Mouse (Mus musculus): ENCODE results near the gene Dab2. TPM values are rescaled to one million over a fixed set of nuclear protein-coding genes. Genes with fewer than 3 reads are reported as not detected.

Dab2 gene
- polyA plus RNA-seq, 1 experiment, result not detected

DNA sequence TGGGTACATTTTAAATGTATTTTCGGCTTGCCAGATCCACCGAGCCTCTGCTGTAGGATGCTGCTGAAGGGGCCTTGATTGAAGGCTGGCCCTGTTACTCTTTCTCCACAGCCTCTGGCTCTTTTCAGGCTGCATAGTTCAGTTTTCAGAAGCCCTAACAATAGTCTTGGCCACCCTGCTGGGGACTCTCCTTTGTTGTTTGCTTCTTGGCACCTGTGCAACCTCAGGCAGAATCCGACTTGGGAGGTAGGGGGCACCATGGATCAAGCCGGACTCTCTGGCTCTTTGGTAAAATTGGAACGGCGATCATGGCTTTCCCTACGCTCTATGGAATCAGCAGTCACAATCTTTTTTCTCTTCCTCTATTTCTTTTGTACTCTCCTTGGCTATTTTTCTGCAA, 132.2 kb downstream of the Dab2 start:
- no peaks in the 10 kb centered on the region for H3K27me3 ChIP-seq (ENCODE audit: control insufficient read depth)

DNA sequence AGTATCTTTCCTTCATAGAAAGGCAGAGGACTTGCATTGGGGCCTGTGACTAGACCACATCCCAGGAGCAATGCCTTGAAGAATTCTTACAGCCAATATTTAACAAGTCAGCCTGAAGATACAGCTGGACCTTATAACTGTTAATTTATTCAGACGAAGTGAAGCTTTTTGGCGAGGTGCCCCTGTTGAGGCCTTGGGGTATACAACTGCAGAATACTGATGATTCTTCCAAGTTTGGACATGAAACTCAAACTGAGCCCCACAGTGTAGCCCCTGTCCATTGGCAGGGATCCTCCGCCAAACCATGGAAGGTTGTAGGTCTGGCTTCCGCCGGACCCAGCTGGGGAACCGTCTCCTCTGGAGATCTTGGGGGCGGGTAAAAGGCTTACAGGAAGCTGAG, 132.8 kb downstream of the Dab2 start:
- H3K36me3 ChIP-seq (ENCODE audit: control insufficient read depth), result no peaks in the 10 kb centered on the region
- no peak for TF ChIP-seq TAL1 (IDR thresholded peaks at IDR 0.05; ENCODE audit: low read length)
- no peak for TF ChIP-seq GATA1 (IDR thresholded peaks at IDR 0.05; ENCODE audit: low read length)
- H3K4me3 ChIP-seq (replicated peaks), result no peak overlapping the region
- no peaks in the 10 kb centered on the region for H3K27me3 ChIP-seq (ENCODE audit: control insufficient read depth)
- no peaks in the 10 kb centered on the region for H3K4me1 ChIP-seq (ENCODE audit: control insufficient read depth)
- no peaks in the 10 kb centered on the region for H3K9me3 ChIP-seq (ENCODE audit: control insufficient read depth, low read length)

More for the DNA sequence above, 132.2 kb downstream of the Dab2 start:
- no peak for TF ChIP-seq GATA1 (IDR thresholded peaks at IDR 0.05; ENCODE audit: low read length)
- TF ChIP-seq TAL1 (IDR thresholded peaks at IDR 0.05; ENCODE audit: low read length), result no peak
- H3K36me3 ChIP-seq (ENCODE audit: control insufficient read depth), result no peaks in the 10 kb centered on the region
- H3K4me3 ChIP-seq (replicated peaks), result no peak overlapping the region
- no peaks in the 10 kb centered on the region for H3K4me1 ChIP-seq (ENCODE audit: control insufficient read depth)
- H3K9me3 ChIP-seq (ENCODE audit: control insufficient read depth, low read length), result no peaks in the 10 kb centered on the region

DNA sequence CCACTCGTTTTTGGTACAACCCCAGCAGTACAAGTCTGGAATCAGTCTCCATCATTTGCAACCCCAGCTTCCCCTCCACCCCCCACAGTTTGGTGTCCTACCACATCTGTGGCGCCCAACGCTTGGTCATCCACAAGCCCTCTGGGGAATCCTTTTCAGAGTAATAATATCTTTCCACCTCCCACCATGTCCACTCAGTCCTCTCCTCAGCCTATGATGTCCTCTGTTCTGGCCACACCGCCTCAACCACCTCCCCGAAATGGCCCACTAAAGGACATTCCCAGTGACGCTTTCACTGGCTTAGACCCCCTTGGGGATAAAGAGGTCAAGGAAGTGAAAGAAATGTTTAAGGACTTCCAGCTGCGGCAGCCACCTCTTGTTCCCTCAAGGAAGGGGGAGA, 135.7 kb downstream of the Dab2 start:
- no peaks in the 10 kb centered on the region for H3K27me3 ChIP-seq (ENCODE audit: control insufficient read depth)
- H3K4me3 ChIP-seq (replicated peaks), result no peak overlapping the region
- TF ChIP-seq GATA1 (IDR thresholded peaks at IDR 0.05; ENCODE audit: low read length) (no peak), TAL1 (IDR thresholded peaks at IDR 0.05; ENCODE audit: low read length) (no peak)
- H3K9me3 ChIP-seq (ENCODE audit: control insufficient read depth, low read length), result no peaks in the 10 kb centered on the region
- no peaks in the 10 kb centered on the region for H3K4me1 ChIP-seq (ENCODE audit: control insufficient read depth)
- H3K36me3 ChIP-seq (ENCODE audit: control insufficient read depth), result no peaks in the 10 kb centered on the region

DNA sequence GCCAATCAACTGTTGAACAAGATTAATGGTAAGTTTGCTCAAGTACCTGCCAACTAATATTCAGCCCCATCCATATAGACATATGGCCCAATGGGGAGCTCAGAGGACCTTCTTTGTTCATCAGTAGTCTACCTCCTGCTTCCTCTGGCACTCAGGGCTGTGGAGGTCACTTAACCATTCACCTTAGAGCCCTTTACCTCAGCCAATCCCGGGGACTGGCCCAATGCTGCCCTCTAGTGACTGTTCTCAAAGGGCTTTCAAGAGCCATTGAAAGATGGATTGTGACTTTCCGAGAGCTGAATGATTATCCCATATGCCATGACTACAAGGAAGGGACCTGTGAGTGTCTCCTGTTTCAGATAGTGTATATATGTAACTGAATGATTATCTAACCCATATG, 136.2 kb downstream of the Dab2 start:
- H3K9me3 ChIP-seq (ENCODE audit: control insufficient read depth, low read length), result no peaks in the 10 kb centered on the region
- H3K27me3 ChIP-seq (ENCODE audit: control insufficient read depth), result no peaks in the 10 kb centered on the region
- TF ChIP-seq GATA1 (IDR thresholded peaks at IDR 0.05; ENCODE audit: low read length), result no peak
- no peak for TF ChIP-seq TAL1 (IDR thresholded peaks at IDR 0.05; ENCODE audit: low read length)

DNA sequence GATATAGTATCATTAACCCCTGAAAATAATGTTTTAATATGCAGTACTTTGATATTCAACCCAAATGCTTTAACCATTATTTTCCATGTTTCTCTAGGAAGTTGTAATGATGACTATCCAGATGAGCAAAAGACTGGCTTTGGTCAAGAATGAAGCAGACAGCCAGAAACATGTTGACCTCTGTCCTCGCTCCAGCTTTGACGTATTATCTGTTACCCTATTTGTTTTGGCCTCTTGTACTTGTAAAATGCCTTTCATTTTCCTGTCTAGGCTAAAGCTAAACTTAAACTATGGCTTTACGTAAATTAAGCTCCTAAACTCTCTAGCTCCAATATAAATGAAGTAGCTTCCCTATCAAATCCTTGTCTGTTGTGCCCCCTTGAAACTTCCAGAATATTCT, 139.1 kb downstream of the Dab2 start:
- Histone ChIP-seq H3K4me3 (replicated peaks) (no peak overlapping the region), H3K36me3 (ENCODE audit: control insufficient read depth) (no peaks in the 10 kb centered on the region), H3K4me1 (ENCODE audit: control insufficient read depth) (no peaks in the 10 kb centered on the region), H3K9me3 (ENCODE audit: control insufficient read depth, low read length) (no peaks in the 10 kb centered on the region), H3K27me3 (ENCODE audit: control insufficient read depth) (no peaks in the 10 kb centered on the region)
- TF ChIP-seq GATA1 (IDR thresholded peaks at IDR 0.05; ENCODE audit: low read length), result no peak
- TF ChIP-seq TAL1 (IDR thresholded peaks at IDR 0.05; ENCODE audit: low read length), result no peak

More for the DNA sequence above, 136.2 kb downstream of the Dab2 start:
- Histone ChIP-seq H3K4me1 (ENCODE audit: control insufficient read depth) (no peaks in the 10 kb centered on the region), H3K36me3 (ENCODE audit: control insufficient read depth) (no peaks in the 10 kb centered on the region), H3K4me3 (replicated peaks) (no peak overlapping the region)

DNA sequence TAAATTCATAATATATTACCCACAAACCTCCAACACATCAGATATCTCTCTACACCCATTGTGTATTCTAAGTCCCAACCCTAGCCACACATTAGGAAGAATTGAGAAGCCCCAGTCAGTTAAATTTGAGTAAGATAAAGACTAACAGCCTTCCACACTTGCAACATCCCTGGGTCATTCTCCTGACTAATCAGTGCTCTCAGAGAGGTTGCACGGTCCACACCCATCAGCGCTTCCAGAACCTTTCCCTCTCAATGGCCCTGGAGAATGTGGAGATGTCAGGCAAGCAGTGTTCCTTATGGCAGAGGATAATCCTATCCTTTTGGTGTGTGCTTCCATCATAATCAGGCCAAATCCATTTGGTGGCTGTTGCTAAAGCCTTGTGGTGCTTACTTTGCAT, 144.9 kb downstream of the Dab2 start:
- H3K36me3 ChIP-seq (ENCODE audit: control insufficient read depth), result no peaks in the 10 kb centered on the region
- no peaks in the 10 kb centered on the region for H3K4me1 ChIP-seq (ENCODE audit: control insufficient read depth)
- no peak overlapping the region for H3K4me3 ChIP-seq (replicated peaks)
- no peak for TF ChIP-seq TAL1 (IDR thresholded peaks at IDR 0.05; ENCODE audit: low read length)
- no peak for TF ChIP-seq GATA1 (IDR thresholded peaks at IDR 0.05; ENCODE audit: low read length)
- H3K27me3 ChIP-seq (ENCODE audit: control insufficient read depth), result no peaks in the 10 kb centered on the region
- no peaks in the 10 kb centered on the region for H3K9me3 ChIP-seq (ENCODE audit: control insufficient read depth, low read length)

DNA sequence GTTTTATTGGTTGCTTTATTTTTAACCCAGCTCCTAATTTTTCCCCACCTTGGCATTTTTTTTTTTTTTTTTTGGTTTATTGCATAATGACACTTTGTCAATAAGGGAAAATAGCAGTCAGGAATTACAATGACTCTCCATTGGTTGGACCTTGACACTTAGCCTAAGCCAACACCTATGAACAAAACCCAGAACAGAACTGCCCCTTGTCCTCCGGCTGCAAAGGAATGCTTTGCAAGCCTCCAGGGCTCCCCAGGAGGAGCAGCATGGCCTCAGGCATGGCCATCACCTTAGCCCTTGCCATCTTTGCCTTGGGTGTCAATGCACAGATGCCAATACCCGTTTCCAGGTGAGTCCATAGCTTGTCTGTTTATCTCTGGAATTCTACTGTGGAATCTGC, 145.5 kb downstream of the Dab2 start, which contains the start of gene C9:
Gene C9, plus strand, starts transcription at position 193 of the 400 bp plus-strand sequence.
- no peak within 1 kb of the TSS for H3K4me3 ChIP-seq (replicated peaks)
- no peaks in the 10 kb centered on the region for H3K36me3 ChIP-seq (ENCODE audit: control insufficient read depth)
- no peak for TF ChIP-seq TAL1 (IDR thresholded peaks at IDR 0.05; ENCODE audit: low read length)
- no peak for TF ChIP-seq GATA1 (IDR thresholded peaks at IDR 0.05; ENCODE audit: low read length)
- no peaks in the 10 kb centered on the region for H3K9me3 ChIP-seq (ENCODE audit: control insufficient read depth, low read length)
- no peaks in the 10 kb centered on the region for H3K4me1 ChIP-seq (ENCODE audit: control insufficient read depth)
- no peaks in the 10 kb centered on the region for H3K27me3 ChIP-seq (ENCODE audit: control insufficient read depth)

DNA sequence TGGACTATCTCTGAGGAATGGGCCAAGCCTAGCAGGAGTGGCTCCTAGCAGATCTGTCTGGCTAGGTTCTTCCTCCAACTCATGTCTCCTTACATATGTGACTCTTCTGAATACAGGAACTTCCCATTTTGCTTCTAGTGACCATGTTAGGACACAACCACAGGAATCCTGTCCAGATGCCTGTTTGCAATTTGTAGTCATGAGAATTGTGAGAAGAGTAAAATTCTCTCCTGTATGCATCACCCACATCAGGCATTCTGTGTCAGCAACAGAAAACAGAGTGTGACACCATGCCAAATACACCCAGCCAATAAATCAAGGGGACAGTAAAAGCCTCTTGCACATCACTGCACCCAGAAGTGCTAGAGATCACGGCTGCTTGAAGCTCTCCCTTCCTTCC, 146.6 kb downstream of the Dab2 start:
- no peaks in the 10 kb centered on the region for H3K36me3 ChIP-seq (ENCODE audit: control insufficient read depth)
- TF ChIP-seq TAL1 (IDR thresholded peaks at IDR 0.05; ENCODE audit: low read length) (no peak), GATA1 (IDR thresholded peaks at IDR 0.05; ENCODE audit: low read length) (no peak)
- no peaks in the 10 kb centered on the region for H3K4me1 ChIP-seq (ENCODE audit: control insufficient read depth)
- H3K27me3 ChIP-seq (ENCODE audit: control insufficient read depth), result no peaks in the 10 kb centered on the region
- no peak overlapping the region for H3K4me3 ChIP-seq (replicated peaks)
- H3K9me3 ChIP-seq (ENCODE audit: control insufficient read depth, low read length), result no peaks in the 10 kb centered on the region

DNA sequence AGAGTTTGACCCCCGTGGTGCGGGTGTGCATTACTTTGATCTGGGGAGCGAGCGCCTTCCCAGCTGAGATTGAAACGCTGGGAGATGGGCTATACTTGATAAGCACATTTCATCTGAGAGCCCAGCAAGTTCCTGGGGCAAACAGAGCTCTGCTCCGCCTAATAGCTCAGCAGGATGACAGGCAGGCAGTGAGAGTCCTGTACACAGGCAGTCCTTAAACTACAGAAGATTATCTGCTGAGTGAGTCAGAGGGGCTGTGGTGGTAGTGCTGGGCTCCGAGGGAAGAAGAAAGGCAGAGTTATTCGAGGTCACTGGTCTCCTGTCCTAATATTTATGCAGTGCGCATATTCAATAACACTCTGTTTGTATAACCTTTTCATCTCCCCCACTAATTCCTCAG, 149.3 kb downstream of the Dab2 start:
- TF ChIP-seq GATA1 (IDR thresholded peaks at IDR 0.05; ENCODE audit: low read length) (no peak), TAL1 (IDR thresholded peaks at IDR 0.05; ENCODE audit: low read length) (no peak)
- H3K4me3 ChIP-seq (replicated peaks), result no peak overlapping the region

DNA sequence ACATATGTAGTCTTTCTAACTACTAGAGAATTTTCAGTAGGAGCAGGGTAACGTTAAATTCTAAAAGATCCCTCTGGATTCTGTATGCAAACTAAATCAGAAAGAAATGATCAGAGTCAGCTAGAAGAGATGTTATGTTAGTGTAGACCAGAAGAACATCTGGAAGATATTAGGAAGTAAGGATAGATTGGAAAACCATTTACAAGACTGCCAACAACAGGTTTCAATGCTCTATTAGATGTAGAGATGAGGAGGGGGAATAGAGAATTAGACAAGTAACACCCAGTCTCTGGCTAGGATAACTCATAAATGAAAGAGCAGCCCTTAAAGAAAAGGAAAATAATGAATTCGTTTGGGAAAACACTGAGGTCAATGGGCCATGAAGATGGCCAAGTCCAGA, 154.9 kb downstream of the Dab2 start:
- Histone ChIP-seq H3K9me3 (ENCODE audit: control insufficient read depth, low read length) (no peaks in the 10 kb centered on the region), H3K4me1 (ENCODE audit: control insufficient read depth) (no peaks in the 10 kb centered on the region), H3K27me3 (ENCODE audit: control insufficient read depth) (no peaks in the 10 kb centered on the region), H3K36me3 (ENCODE audit: control insufficient read depth) (no peaks in the 10 kb centered on the region), H3K4me3 (replicated peaks) (no peak overlapping the region)
- TF ChIP-seq TAL1 (IDR thresholded peaks at IDR 0.05; ENCODE audit: low read length) (no peak), GATA1 (IDR thresholded peaks at IDR 0.05; ENCODE audit: low read length) (no peak)

More for the DNA sequence above, 149.3 kb downstream of the Dab2 start:
- H3K9me3 ChIP-seq (ENCODE audit: control insufficient read depth, low read length), result no peaks in the 10 kb centered on the region
- H3K36me3 ChIP-seq (ENCODE audit: control insufficient read depth), result no peaks in the 10 kb centered on the region
- no peaks in the 10 kb centered on the region for H3K4me1 ChIP-seq (ENCODE audit: control insufficient read depth)
- no peaks in the 10 kb centered on the region for H3K27me3 ChIP-seq (ENCODE audit: control insufficient read depth)

Measured in erythroblast, embryonic 14.5 days (primary cell).